Mouse (Mus musculus): ENCODE measurements around the gene Insl6.

Insl6 gene

GRCm38 (mm10) chr19:29356281-29356680 lies 31.1 kb upstream of the Insl6 start:
- intact Hi-C loops (cut with DNase I): loop anchor here (2.0 to 5.0 kb wide), 2 partner anchors 146 to 295 kb away; no protein-coding TSS in a partner anchor

DNA sequence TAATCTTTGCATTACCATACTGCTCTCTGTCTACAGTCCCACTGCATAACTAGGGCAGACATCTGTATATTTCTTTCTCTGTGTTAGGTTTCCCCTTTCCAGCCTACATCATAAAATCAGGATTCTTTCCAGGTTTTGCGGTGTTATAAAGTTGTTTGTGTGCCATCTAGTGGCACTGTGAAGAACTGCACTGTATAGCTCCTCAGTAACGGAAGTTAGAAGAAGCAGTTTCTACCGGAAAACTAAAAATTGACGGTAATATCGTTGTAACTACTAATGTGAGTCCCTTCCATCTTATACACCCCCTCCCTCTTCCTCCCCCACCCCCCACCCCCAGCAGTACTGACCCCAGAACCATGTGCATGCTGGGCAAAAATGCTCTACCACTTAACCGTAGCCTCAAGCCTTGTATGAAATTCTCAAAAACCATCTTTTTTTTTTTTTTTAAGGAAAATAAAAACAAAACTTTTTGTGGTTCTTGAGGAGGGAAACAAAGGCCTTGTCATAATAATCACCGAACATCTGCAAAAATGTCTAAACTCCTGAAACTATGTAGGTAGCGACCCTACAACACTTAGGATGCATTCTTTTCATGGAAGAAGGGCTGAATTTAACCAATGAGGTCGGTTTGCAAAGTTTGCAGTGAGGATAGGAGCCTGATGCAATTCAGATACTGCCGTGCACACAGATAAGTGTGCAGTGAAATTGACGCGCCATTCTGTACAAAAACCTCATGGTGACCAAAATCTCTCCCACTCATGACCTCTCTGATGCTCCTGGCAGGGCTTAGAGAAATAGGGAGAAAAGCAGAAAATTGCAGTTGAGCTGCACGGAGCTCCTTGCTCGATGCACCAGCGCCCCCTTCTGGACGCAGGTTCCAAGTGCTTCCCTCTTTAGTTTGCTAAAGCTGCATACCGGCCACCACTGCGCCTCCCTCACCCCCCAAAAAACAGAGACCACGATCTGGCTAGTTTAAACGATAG lies 30.0 kb upstream of the Insl6 start:
- intact Hi-C loops (cut with DNase I): loop anchor here (2.0 to 5.0 kb wide), 4 partner anchors 147 to 573 kb away; no protein-coding TSS in a partner anchor

DNA sequence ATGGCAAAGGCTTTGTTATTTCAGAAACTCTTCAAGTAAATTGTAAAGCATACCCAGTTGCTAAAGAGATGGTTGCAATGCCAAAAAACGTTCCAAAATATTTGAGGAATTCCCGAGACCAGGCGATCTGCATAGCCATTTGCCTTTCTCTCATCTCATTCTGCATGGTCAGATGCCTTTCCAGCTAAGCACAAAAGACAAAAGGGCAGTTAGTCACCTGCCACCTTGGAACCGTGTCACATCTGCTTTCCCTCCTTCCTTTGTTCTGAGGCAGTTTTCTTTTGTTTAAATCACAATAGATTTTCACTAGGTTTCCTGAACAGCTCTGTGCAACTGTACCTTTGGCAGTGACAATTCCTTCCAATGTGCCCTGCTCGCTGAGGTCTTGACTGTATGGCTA lies 25.8 kb upstream of the Insl6 start:
- intact Hi-C loops (cut with DNase I): loop anchor here (5.0 kb wide), 2 partner anchors 369 to 569 kb away; no protein-coding TSS in a partner anchor

DNA sequence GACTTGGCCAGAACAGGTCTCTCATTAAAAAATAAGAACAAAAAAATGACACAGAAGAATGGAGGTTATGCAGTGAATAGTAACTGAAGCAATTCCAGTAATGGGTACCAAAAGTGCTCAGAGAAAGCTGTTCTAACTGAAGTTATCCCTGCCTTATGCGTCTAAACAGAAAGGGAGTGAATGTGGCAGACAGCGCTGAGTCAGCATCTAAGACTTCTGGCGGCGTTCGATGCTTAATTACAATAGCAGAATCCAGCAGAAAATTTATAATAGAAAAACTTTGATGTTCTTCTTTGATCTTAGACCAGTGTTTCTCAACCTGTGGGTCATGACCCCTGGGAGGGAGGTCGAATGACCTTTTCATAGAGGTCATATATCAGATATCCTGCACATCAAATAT lies 20.5 kb upstream of the Insl6 start:
- intact Hi-C loops (cut with DNase I): no loop called here

- intact Hi-C loops (cut with DNase I): no loop called here
Measured at GRCm38 (mm10) chr19:29344868-29345267, 19.7 kb upstream of the Insl6 start.

GRCm38 (mm10) chr19:29342281-29342680 lies 17.1 kb upstream of the Insl6 start:
- intact Hi-C loops (cut with DNase I): no loop called here

GRCm38 (mm10) chr19:29341029-29341428 lies 15.9 kb upstream of the Insl6 start:
- intact Hi-C loops (cut with DNase I): no loop called here

- intact Hi-C loops (cut with DNase I): no loop called here
Measured at GRCm38 (mm10) chr19:29336624-29337023, 11.5 kb upstream of the Insl6 start.

- intact Hi-C loops (cut with DNase I): no loop called here
Measured at GRCm38 (mm10) chr19:29334068-29334745, 9.1 kb upstream of the Insl6 start, which contains the start of gene Rln1. Gene Rln1 (minus strand): TSS chr19:29334670.

DNA sequence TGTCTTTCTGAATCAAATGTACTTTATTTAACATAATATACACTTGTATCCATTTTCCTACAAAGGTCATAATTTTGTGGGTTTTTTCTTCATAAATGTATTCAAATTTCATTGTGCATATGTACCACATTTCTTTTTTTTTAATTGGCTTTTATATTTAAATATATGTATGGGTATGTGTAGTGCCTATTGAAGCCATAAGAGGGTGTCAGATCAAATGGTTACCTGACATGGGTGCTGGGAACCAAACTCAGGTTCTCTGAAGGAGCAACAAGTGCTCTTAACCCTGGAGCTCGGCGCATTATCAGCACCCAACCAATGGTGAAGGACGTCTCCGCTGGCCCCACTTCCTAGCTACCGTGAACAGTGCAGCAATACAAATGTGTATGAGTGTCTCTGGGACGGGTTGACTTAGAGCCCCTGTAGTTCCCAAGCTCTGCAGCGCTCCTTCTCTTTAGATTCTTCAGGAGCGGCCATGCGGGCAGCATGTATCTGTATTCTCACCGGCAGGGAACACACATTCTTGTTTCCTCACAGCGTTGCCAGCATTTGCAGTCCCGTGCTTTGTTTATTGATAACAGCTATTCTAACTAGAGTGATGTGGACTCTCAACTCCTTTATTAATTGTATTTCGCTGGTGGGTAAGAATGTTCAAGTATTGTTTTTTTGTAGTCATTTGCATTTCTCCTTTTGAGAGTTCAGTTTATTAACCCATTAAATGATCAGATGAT lies 1.8 kb upstream of the Insl6 start:
- intact Hi-C loops (cut with DNase I): no loop called here

- intact Hi-C loops (cut with DNase I): no loop called here
Measured at GRCm38 (mm10) chr19:29326396-29326795, 1.2 kb upstream of the Insl6 start.

DNA sequence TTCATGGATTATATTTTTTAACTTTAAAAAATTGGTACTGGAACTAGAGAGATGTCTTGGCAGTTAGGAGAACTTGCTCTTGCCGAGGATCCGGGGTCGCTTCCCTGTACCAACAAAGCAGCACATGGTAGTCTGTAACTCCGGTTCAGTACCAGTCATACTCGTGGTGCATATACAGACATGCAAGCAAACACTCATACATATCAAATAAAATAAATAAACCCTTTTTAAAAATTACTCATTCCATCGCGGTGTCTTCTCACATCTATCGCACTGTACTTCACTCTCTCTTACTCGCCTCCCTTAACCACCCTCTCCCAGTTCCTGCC lies 660 bp upstream of the Insl6 start:
- intact Hi-C loops (cut with DNase I): no loop called here

- intact Hi-C loops (cut with DNase I): no loop called here
Measured at GRCm38 (mm10) chr19:29323416-29324049, 1.6 kb downstream of the Insl6 start.

DNA sequence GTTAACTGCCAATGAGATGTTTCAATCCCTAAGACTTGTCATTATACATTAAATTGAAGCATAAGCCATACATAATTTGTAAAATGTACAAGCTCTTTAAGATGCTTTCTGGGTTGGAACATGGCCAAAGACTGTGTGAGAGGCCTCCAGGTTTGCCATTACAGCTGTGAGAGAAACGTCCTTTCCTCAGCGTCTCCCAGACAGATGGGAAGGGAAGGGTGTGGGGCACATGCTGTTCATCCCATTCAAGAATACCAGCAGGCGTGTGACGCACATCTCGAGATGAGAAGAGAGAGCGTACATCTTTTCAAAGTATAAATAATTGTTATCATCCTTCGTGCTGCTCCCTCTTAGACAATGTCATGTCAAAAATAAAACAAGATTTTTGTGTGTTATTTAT lies 12.5 kb downstream of the Insl6 start:
- intact Hi-C loops (cut with DNase I): no loop called here

- intact Hi-C loops (cut with DNase I): no loop called here
Measured at GRCm38 (mm10) chr19:29311791-29312190, 13.4 kb downstream of the Insl6 start.

- intact Hi-C loops (cut with DNase I): no loop called here
Measured at GRCm38 (mm10) chr19:29308832-29309231, 16.3 kb downstream of the Insl6 start.

DNA sequence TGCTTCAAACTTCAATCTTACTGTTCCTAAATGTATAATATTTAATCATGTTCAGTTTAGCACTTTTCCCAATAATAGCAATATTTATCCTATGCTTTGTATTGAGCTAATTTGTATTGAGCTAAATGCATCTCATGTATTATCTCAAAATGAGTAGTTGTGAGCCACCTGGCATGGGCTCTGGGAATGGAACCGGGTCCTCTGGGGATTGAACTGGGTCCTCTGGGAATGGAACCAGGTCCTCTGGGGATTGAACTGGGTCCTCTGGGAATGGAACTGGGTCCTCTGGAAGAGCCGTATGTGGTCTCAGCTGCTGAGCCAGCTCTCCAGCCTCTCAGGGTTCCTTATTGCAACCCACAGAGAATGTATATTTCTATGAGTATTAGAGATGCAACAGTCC lies 23.0 kb downstream of the Insl6 start:
- intact Hi-C loops (cut with DNase I): no loop called here

DNA sequence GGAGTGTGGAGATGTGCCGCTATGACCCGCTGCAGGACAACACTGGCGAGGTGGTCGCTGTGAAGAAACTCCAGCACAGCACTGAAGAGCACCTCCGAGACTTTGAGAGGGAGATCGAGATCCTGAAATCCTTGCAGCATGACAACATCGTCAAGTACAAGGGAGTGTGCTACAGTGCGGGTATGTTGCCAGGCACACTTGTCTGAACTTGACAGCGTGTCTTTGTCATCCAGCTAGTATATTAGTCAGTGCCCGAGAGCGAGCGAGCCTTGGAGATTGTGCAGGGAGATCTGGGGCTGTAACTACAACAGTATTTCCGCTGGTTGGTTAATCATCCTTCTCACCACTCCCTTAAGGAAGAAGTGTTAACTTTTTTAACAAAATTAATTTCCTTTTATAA lies 24.2 kb downstream of the Insl6 start:
- intact Hi-C loops (cut with DNase I): no loop called here

GRCm38 (mm10) chr19:29297366-29297765 lies 27.8 kb downstream of the Insl6 start:
- intact Hi-C loops (cut with DNase I): no loop called here

DNA sequence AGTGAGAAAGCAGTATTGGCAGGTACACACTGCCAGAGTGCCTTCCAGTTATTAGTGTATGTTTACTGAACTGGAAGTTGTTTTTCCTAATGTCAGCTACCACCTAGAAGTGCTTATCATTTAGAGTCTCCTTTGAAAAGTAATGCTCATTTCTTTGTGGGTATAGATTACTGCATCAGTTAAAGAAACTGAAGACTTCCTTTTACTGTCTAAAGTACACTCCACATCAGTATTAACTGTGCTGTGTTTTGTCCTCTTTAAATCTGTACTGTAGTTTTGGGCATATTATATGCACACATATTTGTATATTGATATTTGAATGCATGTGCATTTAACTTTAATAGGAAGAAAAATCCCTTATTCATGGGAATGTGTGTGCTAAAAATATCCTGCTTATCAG lies 29.0 kb downstream of the Insl6 start:
- intact Hi-C loops (cut with DNase I): no loop called here

DNA sequence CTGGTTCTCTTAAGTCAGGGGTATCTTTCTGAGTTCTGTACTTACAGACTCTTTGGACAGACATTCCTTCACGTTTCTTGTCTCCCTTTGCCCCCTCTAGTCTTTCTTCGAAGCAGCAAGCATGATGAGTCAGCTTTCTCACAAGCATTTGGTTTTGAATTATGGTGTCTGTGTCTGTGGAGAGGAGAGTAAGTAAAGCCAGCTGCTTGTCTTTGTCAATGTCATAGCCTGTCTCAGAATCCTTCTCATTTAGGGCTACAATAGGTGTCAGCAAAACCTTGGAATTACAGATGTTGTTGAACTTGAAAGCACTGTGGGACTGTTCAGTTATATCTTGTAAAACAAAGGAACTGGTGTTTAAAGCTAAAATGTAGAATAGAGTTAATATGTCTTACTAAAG lies 30.4 kb downstream of the Insl6 start:
- intact Hi-C loops (cut with DNase I): no loop called here
